Mouse (Mus musculus) layer of hippocampus, postnatal 25 days (tissue): ENCODE results near the gene Ubald2. TPM values are rescaled to one million over a fixed set of nuclear protein-coding genes. Genes with fewer than 3 reads are reported as not detected.
"Not testable (repeated sequence)": the region's sequence is repeated elsewhere in the genome, so short reads cannot be mapped to it uniquely, and the experiment has no call there.

ENCODE experiments used
- DNase-seq, 2 experiments: peaks; one replicate each; pipeline ENCODE4 v3.0.0; 2022; ENCODE audit warnings: mixed read lengths in 2 of 2, low spot score in 1 of 2; ENCODE audit errors: extremely low spot score in 1 of 2
- total RNA-seq, 2 experiments: library from RNA; stranded (reverse); gene quantifications; 2 replicates each; pipeline ENCODE4 v1.2.3; 2021

The Ubald2 gene
- total RNA-seq, 2 experiments from 2014 or later, result 37.0 to 38.3 TPM

DNA sequence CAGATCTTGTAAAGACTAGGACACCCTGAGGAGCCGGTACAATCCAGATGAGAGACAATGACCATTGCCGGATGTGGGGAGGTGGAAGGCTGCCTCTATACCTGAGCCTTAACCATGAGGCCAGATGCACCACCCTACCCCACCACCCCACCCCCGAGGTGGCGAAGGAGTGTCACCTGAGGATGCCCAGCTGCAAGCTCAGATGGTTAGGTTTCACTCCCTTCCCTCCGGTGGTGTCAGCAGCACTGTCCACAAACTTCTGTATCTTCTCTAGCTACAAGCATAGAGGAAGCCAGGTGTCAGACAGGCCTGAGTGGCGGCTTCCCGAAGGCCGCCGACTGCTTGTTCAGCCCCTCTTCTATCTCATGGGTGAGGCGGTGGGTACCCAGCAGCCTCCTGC lies 20.0 kb downstream of the Ubald2 start:
- DNase-seq, result no peak

DNA sequence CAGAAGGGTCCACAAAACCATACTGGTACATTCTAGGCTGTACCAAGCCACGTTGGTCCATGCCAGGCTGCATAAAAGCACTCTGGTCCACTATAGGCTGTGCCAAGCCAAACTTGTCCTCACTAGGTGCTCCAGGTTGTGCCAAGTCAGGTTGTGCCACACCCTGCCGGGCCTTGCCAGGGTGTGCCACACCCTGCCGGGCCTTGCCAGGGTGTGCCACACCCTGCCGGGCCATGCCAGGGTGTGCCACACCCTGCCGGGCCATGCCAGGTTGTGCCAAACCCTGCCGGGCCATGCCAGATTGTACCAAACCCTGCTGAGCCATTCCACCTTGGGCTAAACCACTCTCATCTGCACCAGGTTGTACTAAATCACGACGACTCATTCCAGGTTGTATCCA lies 22.3 kb downstream of the Ubald2 start:
- no peak for DNase-seq

DNA sequence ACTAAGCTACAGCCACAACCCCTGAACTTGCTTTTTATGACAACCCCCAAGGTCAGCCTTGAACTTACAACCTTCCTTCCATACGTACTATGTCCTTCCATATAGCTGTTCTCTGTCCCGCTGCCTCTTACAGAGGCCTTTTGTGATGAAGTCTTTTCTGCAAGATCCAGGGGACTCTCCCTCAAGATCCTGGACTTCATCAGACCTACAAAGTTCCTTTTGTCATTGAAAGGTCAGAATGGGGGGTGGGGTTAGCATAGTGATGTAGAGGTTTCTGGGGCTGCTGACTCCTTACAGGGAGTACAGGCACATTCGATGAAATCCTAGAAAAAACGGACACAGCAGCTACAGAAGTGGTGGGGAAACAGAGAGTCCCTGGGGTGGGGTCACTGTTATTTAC lies 25.9 kb downstream of the Ubald2 start:
- DNase-seq, result no peak

DNA sequence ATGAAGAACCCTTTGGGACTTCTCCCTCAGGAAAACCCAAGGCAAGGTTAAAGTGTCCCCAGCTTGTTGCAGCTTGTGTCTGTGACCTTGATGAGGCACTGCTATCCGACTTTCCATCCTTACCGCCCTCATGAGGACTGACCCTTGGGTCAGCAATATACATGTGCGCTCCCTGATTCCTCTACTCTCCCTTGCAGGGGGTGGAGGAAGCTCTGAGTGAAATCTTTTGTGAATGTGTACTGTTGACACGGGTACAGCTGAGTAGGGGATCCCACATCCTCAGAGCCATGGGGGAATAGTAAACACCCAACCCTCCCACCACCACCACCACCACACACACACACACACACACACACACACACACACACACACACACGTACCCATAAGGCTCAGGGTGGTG lies 29.4 kb downstream of the Ubald2 start:
- DNase-seq, result no peak

DNA sequence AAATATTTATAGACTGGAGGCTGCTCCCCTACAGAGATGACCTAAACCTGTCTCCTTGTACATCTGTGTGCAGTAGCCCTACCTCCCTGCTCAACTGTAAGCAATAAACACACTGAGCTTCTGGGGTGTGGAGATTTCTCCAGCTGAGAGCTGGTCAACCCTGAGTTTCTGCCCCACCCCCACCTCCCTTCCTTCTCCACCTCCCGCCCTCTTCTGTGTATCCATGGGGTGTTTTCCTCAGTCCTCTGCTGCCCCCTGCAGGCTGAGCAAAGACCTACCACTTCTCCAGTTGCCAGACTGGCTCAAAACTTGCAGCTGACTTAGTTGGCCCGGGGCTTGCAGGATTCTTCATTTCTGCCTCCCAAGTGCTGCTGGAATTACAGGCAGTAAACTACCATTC lies 29.9 kb downstream of the Ubald2 start:
- DNase-seq, result peak; percentile 83 to 94

DNA sequence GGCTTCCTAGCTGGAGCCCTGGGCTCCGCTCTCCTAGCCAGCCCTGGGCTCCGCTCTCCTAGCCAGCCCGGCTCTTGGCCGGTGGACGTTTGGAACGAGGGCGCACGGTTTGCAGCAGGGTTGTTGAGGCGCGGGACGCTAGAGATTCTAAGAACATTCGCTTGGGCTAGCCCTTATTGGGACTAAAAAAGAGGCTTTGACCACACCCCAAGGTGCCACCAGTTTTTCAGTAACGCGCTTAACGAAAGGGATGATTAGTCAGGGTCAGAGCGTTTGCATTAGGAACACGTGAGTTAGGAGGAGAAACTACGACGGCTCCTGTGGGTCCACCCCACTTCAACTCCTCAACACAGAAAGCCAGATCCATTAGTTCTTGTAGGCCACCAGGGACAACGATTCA lies 32.2 kb downstream of the Ubald2 start, which contains the start of gene Qrich2:
Gene Qrich2 (minus strand): TSS at position 101 of the 400 bp plus-strand sequence.
- DNase-seq, result no peak

DNA sequence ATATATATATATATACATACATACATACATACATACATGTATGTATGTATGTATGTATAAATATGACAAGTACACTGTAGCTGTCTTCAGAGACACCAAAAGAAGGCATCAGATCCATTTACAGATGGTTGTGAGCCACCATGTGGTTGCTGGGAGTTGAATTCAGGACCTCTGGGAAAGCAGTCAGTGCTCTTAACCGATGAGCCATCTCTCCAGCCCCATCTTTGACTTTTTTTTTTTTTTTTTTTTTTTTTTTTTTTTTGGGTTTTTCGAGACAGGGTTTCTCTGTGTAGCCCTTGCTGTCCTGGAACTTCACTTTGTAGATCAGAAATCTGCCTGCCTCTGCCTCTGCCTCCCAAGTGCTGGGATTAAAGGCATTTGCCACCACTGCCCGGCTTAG lies 34.4 kb downstream of the Ubald2 start:
- not testable (repeated sequence) for DNase-seq

DNA sequence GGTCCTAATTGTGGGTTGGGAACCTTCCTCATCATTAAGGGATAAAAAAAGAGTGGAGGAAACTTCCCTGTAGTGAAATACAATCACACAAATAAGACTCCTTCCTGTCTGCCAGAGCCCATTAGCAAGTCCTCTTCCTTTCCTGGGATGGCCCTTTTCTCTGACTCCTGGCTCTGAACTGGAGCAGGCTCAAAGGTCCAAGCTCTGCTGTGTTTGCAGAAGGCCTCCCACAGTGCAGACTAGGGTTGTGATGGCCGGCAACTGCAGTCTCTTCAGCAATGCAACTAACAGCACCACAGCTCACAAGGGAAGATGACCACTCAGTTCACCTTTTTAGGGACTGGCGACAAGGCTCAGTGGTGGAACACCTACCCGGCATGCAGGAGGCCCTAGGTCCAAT lies 36.4 kb downstream of the Ubald2 start:
- DNase-seq, result no peak

DNA sequence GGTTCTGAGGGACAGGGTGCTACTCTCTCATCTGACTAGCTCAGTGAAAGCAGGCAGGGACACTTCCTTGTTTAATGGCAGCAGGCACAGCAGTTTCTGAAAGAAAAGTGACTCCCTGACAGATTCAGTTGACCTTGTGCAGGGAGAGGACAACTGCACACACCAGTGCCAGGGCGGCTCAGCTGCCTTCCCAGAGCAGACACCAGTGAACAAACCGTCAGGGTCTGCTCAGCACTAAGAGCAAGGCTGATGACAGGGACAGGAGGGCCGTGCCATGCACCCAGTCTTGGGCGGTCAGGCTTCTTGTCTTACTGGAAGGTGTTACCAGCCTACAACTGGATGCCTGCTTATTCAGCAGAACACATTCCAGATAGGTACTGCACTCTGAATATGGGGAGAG lies 37.0 kb downstream of the Ubald2 start:
- no peak for DNase-seq

DNA sequence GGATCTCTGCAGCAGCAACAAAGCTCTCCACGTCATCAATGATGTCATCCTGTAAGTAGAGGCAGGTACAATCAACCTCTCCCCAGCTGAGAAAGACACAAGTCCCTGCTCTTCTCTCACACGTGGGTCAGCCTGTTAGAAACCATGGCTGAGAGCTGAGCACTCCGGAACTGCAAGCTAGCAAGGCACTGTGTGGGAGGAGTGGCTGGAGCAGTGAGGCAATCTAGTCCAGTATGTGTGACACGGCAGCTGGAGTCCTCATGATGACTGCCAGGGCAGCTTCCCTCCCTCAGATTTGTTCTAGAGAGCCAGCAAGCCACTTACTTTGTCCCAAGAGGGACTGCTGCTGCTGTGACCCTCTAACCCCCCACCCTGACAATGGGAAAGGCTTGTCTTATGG lies 38.4 kb downstream of the Ubald2 start:
- no peak for DNase-seq

DNA sequence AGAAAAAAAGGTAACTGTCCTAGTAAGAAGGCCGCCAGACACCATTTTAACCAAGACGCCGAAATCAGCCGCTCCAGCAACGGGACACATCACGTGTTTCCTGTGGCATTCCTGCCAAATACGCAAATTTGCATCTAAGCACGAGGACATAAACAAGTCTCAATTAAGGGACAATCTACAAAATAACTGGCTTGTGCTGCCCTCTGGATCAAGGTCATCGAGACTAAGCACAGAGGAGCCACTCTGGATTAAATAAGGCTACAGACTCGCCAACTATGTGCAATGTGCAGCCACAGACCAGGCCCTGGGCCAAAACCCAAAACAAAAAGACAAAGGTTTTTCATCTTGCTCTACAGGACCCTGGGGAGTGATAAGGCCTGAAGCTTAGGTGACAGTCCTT lies 42.1 kb downstream of the Ubald2 start:
- no peak for DNase-seq

DNA sequence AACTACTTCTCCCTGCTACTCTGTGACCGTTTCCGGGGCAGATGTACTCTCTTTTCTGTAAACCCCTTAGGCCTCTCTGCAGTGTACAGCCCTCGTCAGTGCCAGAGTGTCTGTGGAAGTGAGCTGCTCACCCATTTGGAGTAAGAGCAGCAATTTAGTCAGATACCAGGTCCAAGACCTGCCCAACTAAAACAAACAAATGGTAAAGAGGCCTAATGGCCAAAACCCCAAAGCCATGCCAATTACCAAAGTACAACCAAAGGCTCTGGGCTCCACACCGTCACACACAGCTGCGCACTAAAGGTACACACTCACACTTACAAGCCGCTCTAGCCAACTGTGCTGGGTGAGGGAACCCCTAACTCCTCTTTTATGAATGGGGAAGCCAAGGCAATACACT lies 42.8 kb downstream of the Ubald2 start:
- no peak for DNase-seq

DNA sequence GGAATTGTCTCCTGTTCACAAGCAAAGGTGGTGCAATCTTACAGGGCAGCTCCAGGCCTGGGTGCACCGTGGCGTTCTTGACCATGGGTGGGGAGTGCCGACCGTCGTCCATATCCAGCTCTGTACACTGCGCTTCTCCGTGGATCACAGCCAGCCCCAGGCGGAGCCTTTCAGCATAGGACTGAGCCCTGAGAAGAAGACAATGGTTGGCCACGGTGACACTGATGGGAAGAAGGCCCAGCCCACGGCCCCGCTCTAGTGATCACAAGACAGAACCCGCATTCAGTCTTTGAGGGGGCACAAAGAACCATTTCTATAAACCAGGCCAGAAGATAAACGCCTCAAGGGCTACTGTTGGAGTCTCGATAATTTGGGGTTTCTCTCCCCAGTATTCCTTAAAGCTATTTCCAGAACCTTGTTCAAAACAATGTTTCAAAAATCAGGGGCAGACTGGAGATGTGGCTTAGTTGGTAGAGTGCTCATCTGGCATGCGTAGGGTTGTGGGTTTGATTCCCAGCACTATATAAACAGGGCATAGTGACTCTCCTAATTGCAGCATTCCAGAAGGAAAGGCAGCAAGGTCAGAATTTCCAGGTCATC lies 43.4 kb downstream of the Ubald2 start:
- DNase-seq, result no peak

DNA sequence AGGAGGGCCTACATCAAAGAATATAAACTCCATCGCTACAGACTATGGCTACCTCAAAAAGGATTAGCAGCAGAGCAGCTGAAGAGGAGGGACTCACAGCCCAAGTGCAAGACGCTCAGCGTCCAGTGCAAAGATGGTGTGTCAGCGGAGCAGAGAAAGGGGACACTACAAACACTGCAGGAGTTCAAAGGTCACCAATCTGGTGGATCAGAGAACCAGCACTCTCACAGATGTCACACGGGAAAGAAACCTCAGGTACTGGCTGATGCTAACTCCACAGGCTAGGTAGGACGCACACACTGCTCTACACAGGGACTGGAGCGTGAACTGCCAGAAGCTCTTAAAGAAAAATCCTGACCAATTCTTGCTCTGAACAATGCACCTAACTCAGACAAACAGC lies 45.1 kb downstream of the Ubald2 start:
- DNase-seq, result no peak

DNA sequence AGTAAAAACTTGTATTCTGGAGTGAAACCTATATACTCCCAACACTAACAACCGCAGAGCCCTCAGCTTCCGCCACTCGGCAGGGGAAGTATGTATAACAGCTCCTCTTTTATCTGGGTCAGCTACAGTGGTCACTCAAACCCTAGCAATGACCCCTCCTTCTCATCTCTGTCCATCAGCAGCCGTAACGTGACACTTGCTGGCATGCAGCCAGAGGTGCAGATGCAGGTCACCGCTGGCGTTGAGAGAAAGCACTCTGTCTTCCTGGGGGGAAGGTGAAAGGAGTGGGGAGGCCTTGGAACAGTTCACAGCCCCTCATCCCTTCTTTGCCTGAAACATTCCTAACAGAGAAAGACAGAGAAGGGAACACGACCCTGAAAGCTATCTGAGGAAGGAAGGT lies 45.9 kb downstream of the Ubald2 start:
- DNase-seq, result no peak

DNA sequence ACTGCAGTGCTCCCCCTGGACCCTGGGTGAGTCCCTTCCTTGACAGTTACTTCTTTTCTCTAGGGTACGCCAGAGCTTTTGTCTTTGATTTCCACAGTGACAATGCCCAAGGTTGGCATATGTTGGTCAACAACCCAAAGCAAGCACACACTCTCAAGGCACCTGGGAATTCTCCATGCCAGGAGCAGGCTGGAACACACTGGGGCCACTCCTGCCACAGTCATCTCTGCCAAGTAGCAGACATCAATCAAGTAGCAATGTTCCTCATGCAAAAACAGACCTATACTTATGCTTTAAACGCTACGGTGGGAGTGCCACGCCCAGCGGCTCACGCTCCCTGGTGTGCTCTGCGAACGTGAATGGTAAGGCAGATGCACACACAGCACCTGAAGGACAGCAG lies 47.1 kb downstream of the Ubald2 start:
- no peak for DNase-seq

DNA sequence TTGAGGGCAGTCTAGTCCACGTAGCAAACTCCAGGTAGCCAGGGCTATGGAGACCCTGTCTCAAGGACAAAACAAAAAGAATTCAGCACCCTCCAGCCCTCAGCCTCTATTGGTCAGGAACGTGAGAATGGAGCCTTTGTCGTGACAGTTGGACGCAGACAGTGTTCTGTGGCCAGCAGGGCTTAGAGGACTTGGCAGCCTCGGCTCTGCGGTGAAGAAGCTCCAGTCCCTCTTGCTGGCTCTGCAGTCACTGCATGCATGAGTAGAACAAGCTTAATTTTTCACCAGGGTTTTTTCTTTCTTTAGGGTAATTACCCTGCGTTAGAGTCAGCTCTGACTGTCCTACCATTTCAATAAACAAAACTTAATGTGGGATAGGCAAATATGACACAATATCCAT lies 47.9 kb downstream of the Ubald2 start:
- DNase-seq, result no peak

DNA sequence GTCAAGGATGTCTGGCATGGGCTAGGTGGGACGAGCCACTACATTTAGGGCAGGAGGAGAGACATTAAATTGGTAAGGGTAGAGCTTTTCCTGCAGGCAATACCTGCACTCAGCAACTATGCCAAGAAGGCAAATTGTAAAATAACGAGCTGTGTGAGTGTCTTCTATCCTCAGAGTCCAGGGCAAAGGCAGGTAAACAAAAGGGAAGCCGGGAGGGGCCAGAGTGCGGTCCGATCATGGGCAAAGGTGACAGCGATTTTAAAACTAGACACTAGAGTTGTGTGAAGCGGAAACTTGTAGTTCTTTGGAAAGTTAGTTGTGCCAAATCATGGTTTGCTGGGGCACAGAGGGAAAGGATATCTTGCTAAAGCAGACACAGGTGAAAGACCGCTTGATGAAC lies 50.4 kb downstream of the Ubald2 start:
- no peak for DNase-seq

DNA sequence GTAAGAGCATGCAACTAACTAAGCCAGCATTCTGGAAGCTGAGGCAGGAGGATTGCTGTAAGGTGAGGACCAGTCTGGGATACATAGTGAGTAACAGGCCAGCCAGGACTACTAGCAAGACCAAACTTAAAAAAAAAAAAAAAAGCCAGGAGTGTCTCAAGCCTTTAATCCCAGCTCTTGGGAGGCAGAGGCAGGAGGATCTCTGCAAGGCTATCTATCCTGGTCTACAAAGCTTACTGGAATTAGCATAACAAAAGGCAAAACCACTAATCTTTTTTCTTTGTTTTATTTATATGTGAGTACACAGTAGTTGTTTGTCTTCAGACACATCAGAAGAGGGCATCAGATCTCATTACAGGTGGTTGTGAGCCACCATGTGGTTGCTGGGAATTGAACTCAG lies 54.3 kb downstream of the Ubald2 start:
- no peak for DNase-seq
